Mouse (Mus musculus): ENCODE results near the gene Hist1h4d. TPM values are rescaled to one million over a fixed set of nuclear protein-coding genes. Genes with fewer than 3 reads are reported as not detected.

Hist1h4d gene
- polyA plus RNA-seq, 1 experiment from 2014 or later = 146 TPM

DNA sequence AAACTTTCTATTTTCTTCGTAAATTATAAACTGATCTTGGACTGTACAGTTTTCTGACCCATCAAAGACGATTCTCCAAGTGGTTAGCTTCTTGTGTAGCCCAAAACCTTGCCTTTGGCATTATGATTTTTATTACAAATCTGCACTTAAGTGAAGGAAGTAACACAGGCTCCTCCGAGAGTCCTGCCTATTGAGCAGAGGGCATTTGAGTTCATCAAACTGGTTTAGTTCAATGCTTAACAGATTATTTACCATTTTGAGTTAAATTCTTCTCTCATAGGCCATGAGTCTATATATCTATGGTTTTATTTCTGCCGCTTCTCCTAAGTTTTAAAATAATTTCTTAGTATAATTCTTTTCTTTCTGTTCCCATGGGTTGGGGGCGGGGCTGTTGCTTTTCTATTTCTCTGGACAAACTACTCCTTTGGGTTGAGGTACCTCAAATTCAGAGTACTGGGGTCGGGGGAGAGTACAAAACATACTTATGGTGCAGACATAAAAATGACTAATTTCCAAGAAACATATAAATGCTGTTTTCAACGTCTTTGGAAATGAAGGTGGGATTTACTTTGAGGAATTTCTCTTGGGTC, 41.6 kb downstream of the Hist1h4d start:
- peak overlapping the region; percentile 12; the same call in 1 of the 2 replicates for H3K9ac ChIP-seq
- peaks cover 19% of the 10 kb centered on the region for H3K27me3 ChIP-seq
- H3K4me2 ChIP-seq = peak overlapping the region; percentile 79
- H3K27ac ChIP-seq (replicated peaks) = peak overlapping the region; percentile 98
- H3K9me3 ChIP-seq (replicated peaks) = no peaks in the 10 kb centered on the region
- no peak for ATAC-seq (ENCODE audit: insufficient read depth)
- WGBS (ENCODE audit: insufficient replicate concordance) = 21% methylated on average over 7 of the region's 7 CpGs
- no peaks in the 10 kb centered on the region for H3K36me3 ChIP-seq (replicated peaks)
- H3K4me3 ChIP-seq (replicated peaks) = peak overlapping the region; percentile 64
- H3K4me1 ChIP-seq (replicated peaks) = peaks cover 11% of the 10 kb centered on the region

DNA sequence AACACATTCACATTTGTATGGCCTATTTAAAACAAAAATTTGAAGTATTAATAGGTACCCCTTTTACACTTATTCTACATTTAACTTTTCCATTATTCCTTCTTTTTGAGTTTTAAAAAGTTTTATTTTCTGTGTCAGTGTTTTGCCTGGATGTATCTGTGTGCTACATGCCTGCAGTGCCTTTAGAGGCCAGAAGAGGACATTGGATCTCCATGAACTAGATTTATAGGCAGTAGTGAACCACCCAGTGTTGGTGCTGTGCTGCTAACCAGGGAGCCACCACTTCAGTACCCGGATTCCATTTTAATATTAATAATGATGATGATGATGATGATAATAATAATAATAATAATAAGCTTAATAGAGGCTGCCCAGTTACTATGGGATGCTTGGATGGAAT, 49.3 kb downstream of the Hist1h4d start:
- Histone ChIP-seq H3K9ac (no peak overlapping the region), H3K27ac (replicated peaks) (no peak overlapping the region), H3K4me1 (replicated peaks) (no peaks in the 10 kb centered on the region), H3K36me3 (replicated peaks) (no peaks in the 10 kb centered on the region), H3K27me3 (peaks cover 21% of the 10 kb centered on the region), H3K9me3 (replicated peaks) (no peaks in the 10 kb centered on the region), H3K4me3 (replicated peaks) (no peak overlapping the region), H3K4me2 (no peak overlapping the region)
- 14% methylated on average over 1 of the region's 1 CpGs for WGBS (ENCODE audit: insufficient replicate concordance)
- no peak for ATAC-seq (ENCODE audit: insufficient read depth)

Small RNAs within 50 kb of the gene (microRNA-seq; reads per million reads assigned to microRNA genes)
- gene Gm44297 (not detected), gene Gm44359 (not detected), gene Gm44394 (not detected)

Other genes starting within 250 kb of the Hist1h4d start
- 11.2 and 12.6 TPM in 2 replicates for gene Zfp322a, start 212.4 kb upstream of the Hist1h4d start, polyA plus RNA-seq (2015; fragmentation: Nextera tagmentation; extraction: Ambion mirVana)
- 5.1 and 5.2 TPM in 2 replicates for gene Abt1, start 157.7 kb upstream of the Hist1h4d start, polyA plus RNA-seq (2015; fragmentation: Nextera tagmentation; extraction: Ambion mirVana)
- 1.6 and 2.1 TPM in 2 replicates for gene Btn1a1, start 115.7 kb upstream of the Hist1h4d start, polyA plus RNA-seq (2015; fragmentation: Nextera tagmentation; extraction: Ambion mirVana)
- not detected in 2 replicates for gene Btn2a2, start 92.7 kb upstream of the Hist1h4d start, polyA plus RNA-seq (2015; fragmentation: Nextera tagmentation; extraction: Ambion mirVana)
- 4.6 and 7.0 TPM in 2 replicates for gene Hist1h4h, start 50.5 kb upstream of the Hist1h4d start, polyA plus RNA-seq (2015; fragmentation: Nextera tagmentation; extraction: Ambion mirVana)
- gene Hist1h2af, start 47.7 kb upstream of the Hist1h4d start, polyA plus RNA-seq (2015; fragmentation: Nextera tagmentation; extraction: Ambion mirVana) = 8.3 and 9.7 TPM in 2 replicates
- gene Hist1h3g, start 46.2 kb upstream of the Hist1h4d start, polyA plus RNA-seq (2015; fragmentation: Nextera tagmentation; extraction: Ambion mirVana) = 9.4 and 11.7 TPM in 2 replicates
- gene Hist1h2bh, start 38.2 kb upstream of the Hist1h4d start, polyA plus RNA-seq (2015; fragmentation: Nextera tagmentation; extraction: Ambion mirVana) = 1.5 and 1.6 TPM in 2 replicates
- gene Hist1h3f, start 37.5 kb upstream of the Hist1h4d start, polyA plus RNA-seq (2015; fragmentation: Nextera tagmentation; extraction: Ambion mirVana) = 0.99 and 1.4 TPM in 2 replicates
- gene Hist1h4f, start 29.9 kb upstream of the Hist1h4d start, polyA plus RNA-seq (2015; fragmentation: Nextera tagmentation; extraction: Ambion mirVana) = 1.4 and 2.5 TPM in 2 replicates
- 1.1 TPM in 2 replicates for gene Hist1h1d, start 28.3 kb upstream of the Hist1h4d start, polyA plus RNA-seq (2015; fragmentation: Nextera tagmentation; extraction: Ambion mirVana)
- 2.7 and 4.4 TPM in 2 replicates for gene Hist1h3e, start 19.2 kb upstream of the Hist1h4d start, polyA plus RNA-seq (2015; fragmentation: Nextera tagmentation; extraction: Ambion mirVana)
- 75.0 and 100 TPM in 2 replicates for gene Hist1h2ae, start 10.4 kb upstream of the Hist1h4d start, polyA plus RNA-seq (2015; fragmentation: Nextera tagmentation; extraction: Ambion mirVana)
- 10.0 and 11.6 TPM in 2 replicates for gene Hist1h2bg, start 10.2 kb upstream of the Hist1h4d start, polyA plus RNA-seq (2015; fragmentation: Nextera tagmentation; extraction: Ambion mirVana)
- 4.0 and 6.7 TPM in 2 replicates for gene Hist1h2bf, start 7.4 kb upstream of the Hist1h4d start, polyA plus RNA-seq (2015; fragmentation: Nextera tagmentation; extraction: Ambion mirVana)
- 3.6 and 4.1 TPM in 2 replicates for gene Hist1h2ad, start 7.2 kb upstream of the Hist1h4d start, polyA plus RNA-seq (2015; fragmentation: Nextera tagmentation; extraction: Ambion mirVana)
- 6.0 and 7.4 TPM in 2 replicates for gene Hist1h3d, start 5.8 kb upstream of the Hist1h4d start, polyA plus RNA-seq (2015; fragmentation: Nextera tagmentation; extraction: Ambion mirVana)
- gene Hist1h2be, start 39.5 kb downstream of the Hist1h4d start, polyA plus RNA-seq (2015; fragmentation: Nextera tagmentation; extraction: Ambion mirVana) = 1.8 and 1.9 TPM in 2 replicates
- gene Hist1h1e, start 41.0 kb downstream of the Hist1h4d start, polyA plus RNA-seq (2015; fragmentation: Nextera tagmentation; extraction: Ambion mirVana) = 24.7 and 26.6 TPM in 2 replicates
- gene Hist1h2ac, start 102.3 kb downstream of the Hist1h4d start, polyA plus RNA-seq (2015; fragmentation: Nextera tagmentation; extraction: Ambion mirVana) = 1.2 and 1.4 TPM in 2 replicates
- 136 and 151 TPM in 2 replicates for gene Hist1h2bc, start 102.6 kb downstream of the Hist1h4d start, polyA plus RNA-seq (2015; fragmentation: Nextera tagmentation; extraction: Ambion mirVana)
- 0.17 TPM in 1 of 2 replicates, not detected in the other for gene Hist1h1t, start 114.2 kb downstream of the Hist1h4d start, polyA plus RNA-seq (2015; fragmentation: Nextera tagmentation; extraction: Ambion mirVana)
- gene Hist1h4c, start 116.9 kb downstream of the Hist1h4d start, polyA plus RNA-seq (2015; fragmentation: Nextera tagmentation; extraction: Ambion mirVana) = 7.3 and 8.8 TPM in 2 replicates
- gene Hfe, start 129.3 kb downstream of the Hist1h4d start, polyA plus RNA-seq (2015; fragmentation: Nextera tagmentation; extraction: Ambion mirVana) = 13.6 and 16.4 TPM in 2 replicates
- 81.0 and 85.5 TPM in 2 replicates for gene Hist1h1c, start 157.2 kb downstream of the Hist1h4d start, polyA plus RNA-seq (2015; fragmentation: Nextera tagmentation; extraction: Ambion mirVana)
- gene Hist1h3c, start 164.0 kb downstream of the Hist1h4d start, polyA plus RNA-seq (2015; fragmentation: Nextera tagmentation; extraction: Ambion mirVana) = 6.4 and 7.3 TPM in 2 replicates
- gene Hist1h2bb, start 165.1 kb downstream of the Hist1h4d start, polyA plus RNA-seq (2015; fragmentation: Nextera tagmentation; extraction: Ambion mirVana) = 5.6 and 5.7 TPM in 2 replicates
- gene Hist1h2ab, start 169.5 kb downstream of the Hist1h4d start, polyA plus RNA-seq (2015; fragmentation: Nextera tagmentation; extraction: Ambion mirVana) = 60.0 and 64.5 TPM in 2 replicates
- gene Hist1h3b, start 170.7 kb downstream of the Hist1h4d start, polyA plus RNA-seq (2015; fragmentation: Nextera tagmentation; extraction: Ambion mirVana) = 13.6 and 15.4 TPM in 2 replicates
- gene Hist1h4b, start 175.4 kb downstream of the Hist1h4d start, polyA plus RNA-seq (2015; fragmentation: Nextera tagmentation; extraction: Ambion mirVana) = 2.7 and 4.1 TPM in 2 replicates
- gene Hist1h4a, start 179.6 kb downstream of the Hist1h4d start, polyA plus RNA-seq (2015; fragmentation: Nextera tagmentation; extraction: Ambion mirVana) = 0.40 TPM in 1 of 2 replicates, not detected in the other
- gene Hist1h3a, start 180.8 kb downstream of the Hist1h4d start, polyA plus RNA-seq (2015; fragmentation: Nextera tagmentation; extraction: Ambion mirVana) = 6.4 and 7.6 TPM in 2 replicates
- 3.5 and 4.3 TPM in 2 replicates for gene Hist1h1a, start 182.1 kb downstream of the Hist1h4d start, polyA plus RNA-seq (2015; fragmentation: Nextera tagmentation; extraction: Ambion mirVana)
- gene Trim38, start 188.3 kb downstream of the Hist1h4d start, polyA plus RNA-seq (2015; fragmentation: Nextera tagmentation; extraction: Ambion mirVana) = not detected in 2 replicates
- 1.5 and 1.8 TPM in 2 replicates for gene Slc17a2, start 225.4 kb downstream of the Hist1h4d start, polyA plus RNA-seq (2015; fragmentation: Nextera tagmentation; extraction: Ambion mirVana)